Mouse (Mus musculus): ENCODE data around the gene Aff2.

The Aff2 gene

GRCm38 (mm10) chrX:69801890-69802439 lies 441.9 kb downstream of the Aff2 start:
- DNase-seq: no peak

GRCm38 (mm10) chrX:69802481-69802880 lies 442.4 kb downstream of the Aff2 start:
- no peak for DNase-seq

- no peak for DNase-seq
These were observed 451.7 kb downstream of the Aff2 start for GRCm38 (mm10) chrX:69811798-69812197.

- no peak for DNase-seq
These were observed 455.0 kb downstream of the Aff2 start for GRCm38 (mm10) chrX:69815054-69815453.

- no peak for DNase-seq
These were observed 457.6 kb downstream of the Aff2 start for GRCm38 (mm10) chrX:69817679-69818078.

- no peak for DNase-seq
These were observed 458.1 kb downstream of the Aff2 start for GRCm38 (mm10) chrX:69818188-69818587.

- DNase-seq: no peak
These were observed 507.5 kb downstream of the Aff2 start for GRCm38 (mm10) chrX:69867601-69868000.

- DNase-seq: no peak
These were observed 531.6 kb downstream of the Aff2 start for GRCm38 (mm10) chrX:69891713-69892112.
